Mouse (Mus musculus): ENCODE results near the gene Negr1.

- TF ChIP-seq CTCF (IDR thresholded peaks at IDR 0.05; ENCODE audit: low read depth, low read length) (no peak), POLR2AphosphoS5 (IDR thresholded peaks at IDR 0.05; ENCODE audit: insufficient replicate concordance, low read depth, low read length) (no peak), TAL1 (conservative IDR thresholded peaks at IDR 0.05; ENCODE audit: low read depth, low read length) (no peak), GATA1 (IDR thresholded peaks at IDR 0.05; ENCODE audit: borderline replicate concordance, low read length) (no peak), GATA2 (IDR thresholded peaks at IDR 0.05; ENCODE audit: borderline replicate concordance, low read depth, low read length) (no peak)
These were observed 361.6 kb downstream of the Negr1 start for GRCm38 (mm10) chr3:156923159-156923558.
